Mouse (Mus musculus) cerebellum, postnatal 14 days (tissue): Measurements from ENCODE around the gene Kctd17.

Experiments
- DNase-seq, 2 experiments: peaks; one replicate each; pipeline ENCODE4 v3.0.0; 2021; ENCODE audit warnings: mixed read lengths in 2 of 2

The Kctd17 gene

GRCm38 (mm10) chr15:78449131-78449530 lies 20.8 kb downstream of the Kctd17 start:
- no peak for DNase-seq

DNA sequence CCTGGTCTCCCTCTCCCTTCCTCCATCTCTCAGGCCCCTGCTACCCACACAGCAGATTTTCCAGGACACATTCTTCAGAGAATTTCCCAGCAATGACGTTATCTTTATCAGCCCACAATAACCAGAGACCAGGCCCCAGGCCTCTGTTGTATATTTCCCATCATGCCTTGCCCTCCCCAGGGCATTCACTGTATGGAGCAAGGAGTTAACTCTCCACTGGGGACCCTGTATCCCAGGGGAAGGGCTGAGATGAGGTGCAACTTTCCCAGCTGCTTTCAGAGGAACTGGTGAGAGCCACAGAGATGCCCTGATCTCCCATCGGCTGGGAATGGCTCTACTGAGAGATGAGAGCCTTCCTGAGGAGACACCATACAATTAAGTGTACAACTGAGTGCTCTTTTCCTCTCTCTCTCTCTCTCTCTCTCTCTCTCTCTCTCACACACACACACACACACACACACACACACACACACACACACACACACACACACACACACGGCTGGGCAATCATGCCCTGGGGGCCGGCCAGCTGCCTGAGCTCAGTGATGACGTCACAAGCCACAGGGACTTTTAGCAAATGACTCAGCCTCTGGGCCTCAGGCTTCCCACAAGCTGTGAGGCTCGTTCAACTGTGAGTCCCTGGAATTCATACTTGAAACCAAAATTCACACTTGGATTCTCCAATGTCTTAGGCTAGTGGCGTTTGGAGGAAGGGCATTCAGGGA lies 21.5 kb downstream of the Kctd17 start:
- peak in 1 of 2 experiments; percentile 64 for DNase-seq

DNA sequence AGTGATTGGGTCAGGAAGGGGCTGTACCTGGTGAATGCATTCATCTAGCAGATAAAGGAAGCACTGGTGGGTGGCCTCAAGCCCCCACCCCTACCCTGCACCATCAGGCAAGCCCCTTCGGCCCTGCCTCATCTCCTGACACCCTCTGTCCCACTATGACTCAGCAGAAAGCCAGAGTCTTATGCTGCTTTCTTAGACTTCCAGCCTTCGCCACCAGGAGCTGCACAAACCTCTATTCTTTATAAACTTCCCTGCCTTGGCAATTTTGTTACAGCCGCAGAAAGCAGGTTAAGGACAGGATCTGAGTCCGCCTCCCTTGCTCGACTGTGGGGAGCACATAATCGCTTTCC lies 22.0 kb downstream of the Kctd17 start:
- DNase-seq, result no peak

DNA sequence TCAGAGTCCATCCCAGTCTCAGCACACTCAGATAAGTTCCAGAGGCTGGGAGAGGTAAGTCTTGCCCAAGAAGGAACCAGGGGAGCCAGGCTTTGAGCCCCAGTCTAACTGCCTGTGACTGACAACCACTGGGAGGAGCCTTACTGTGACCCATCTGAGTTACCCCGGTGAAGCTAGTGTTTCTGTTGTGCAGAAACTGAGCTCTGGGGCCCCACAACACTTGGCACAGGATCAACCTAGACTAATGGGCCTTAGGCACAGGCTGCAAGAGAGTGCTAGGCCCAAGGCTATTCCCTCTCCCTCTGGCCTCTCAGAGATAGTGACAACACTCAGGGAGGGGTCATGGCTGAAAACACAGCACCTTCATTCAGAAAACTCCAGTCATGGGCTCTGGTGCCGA lies 22.8 kb downstream of the Kctd17 start:
- DNase-seq, result no peak

DNA sequence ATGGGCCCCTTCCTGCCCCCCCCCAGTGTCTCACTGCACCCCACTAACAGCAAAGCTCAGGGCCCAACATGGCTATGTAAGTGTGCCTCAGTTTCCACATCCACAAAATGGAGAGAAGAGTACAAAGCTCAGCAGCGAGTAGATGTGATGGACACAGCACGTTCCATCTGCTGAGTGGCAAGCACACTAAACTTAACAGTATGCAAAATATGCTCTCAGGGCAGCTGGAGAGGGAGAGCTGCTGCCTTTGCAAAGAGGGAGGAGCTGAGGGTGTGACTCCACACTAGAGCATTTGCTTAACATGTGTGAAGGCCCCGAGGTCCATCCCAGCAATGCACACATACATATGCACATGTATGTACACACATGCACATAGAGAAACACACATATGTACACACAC lies 24.6 kb downstream of the Kctd17 start:
- no peak for DNase-seq

DNA sequence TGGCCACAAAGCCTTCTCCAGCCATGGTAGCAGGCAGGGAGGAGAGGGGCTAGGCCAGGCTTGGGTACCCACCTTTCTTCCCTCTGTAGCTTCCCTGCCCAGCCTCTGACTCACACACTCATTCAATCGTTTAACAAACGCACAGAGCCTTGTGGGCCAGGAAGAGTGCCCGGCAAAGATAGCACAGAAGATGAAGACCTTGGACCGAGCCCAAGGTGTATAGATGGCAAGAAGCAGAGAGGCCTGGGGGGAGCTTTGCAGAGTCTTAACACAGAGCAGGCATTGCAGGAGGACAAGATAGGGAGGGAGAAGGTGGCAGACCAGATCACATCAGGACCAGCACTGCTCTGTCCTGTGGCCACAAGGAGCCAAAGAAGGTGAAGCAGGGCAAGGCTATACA lies 26.8 kb downstream of the Kctd17 start:
- no peak for DNase-seq

DNA sequence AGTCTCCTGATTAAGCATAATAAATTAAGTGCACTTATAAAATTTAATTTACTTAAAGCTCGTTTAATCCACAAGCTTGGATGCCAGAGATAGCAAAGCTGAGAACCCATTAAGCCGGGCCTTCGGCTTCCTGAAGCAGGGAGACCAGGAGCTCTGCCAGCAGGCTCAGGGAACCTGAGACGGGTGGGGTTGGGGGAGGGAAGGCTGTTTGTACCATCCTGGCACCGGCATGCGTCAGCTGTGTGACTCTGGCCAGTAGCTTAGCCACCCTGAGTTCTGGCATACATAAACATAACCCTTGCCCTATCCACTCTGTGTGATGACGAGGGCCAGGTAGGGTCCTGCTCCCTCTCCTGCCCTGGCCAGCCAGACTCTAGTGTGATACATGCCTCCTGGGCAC lies 27.7 kb downstream of the Kctd17 start:
- DNase-seq, result peak; percentile 68 to 76

- DNase-seq, result no peak
Observed at GRCm38 (mm10) chr15:78457193-78457592, 28.8 kb downstream of the Kctd17 start.

- no peak for DNase-seq
Observed at GRCm38 (mm10) chr15:78462981-78463380, 34.6 kb downstream of the Kctd17 start.

DNA sequence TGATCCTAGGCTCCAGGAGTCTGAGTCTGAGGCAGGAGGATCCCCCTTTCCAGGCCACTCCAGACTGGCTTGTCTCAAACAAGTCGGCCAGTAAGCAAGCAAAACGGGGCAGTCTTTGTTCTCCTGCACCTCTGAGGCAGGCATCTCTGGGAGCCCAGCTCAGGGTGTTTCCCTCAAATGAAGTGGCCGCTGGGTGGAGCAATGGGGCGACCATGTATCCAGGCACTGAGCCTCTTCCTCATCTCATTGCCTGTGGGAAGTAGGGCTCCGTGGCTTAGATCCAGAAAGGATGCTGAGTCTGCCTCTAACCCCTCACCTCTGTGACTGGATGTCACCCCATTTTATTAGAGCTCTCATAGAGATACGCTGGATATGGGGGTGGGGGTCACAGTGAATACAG lies 38.4 kb downstream of the Kctd17 start:
- DNase-seq, result peak; percentile 46 to 53

DNA sequence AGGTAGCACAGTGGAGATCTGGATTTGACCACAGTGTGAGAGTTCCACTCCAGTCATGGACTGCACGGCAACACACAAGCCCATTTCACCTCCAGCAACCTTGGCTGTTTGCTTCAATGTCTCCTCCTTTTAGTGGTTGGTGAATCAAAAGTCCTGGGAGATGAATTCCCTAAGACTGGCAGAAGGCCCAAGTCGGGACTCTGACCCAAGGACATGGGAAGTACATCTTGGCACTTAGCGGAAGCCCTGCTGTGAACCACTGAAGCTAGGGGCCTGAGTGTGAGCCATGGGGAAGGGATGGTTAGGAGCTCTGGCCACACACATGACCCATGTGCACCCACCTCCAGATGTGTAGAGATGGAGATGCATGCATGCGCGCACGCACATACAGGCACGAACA lies 39.2 kb downstream of the Kctd17 start:
- peak; percentile 30 to 51 for DNase-seq

GRCm38 (mm10) chr15:78468379-78468937 lies 40.1 kb downstream of the Kctd17 start, which contains the start of gene Tmprss6:
Tmprss6 (minus strand) TSS chr15:78468634.
- DNase-seq, result no peak

GRCm38 (mm10) chr15:78470495-78471276 lies 42.3 kb downstream of the Kctd17 start:
- no peak for DNase-seq

GRCm38 (mm10) chr15:78471902-78472301 lies 43.5 kb downstream of the Kctd17 start:
- DNase-seq, result no peak

DNA sequence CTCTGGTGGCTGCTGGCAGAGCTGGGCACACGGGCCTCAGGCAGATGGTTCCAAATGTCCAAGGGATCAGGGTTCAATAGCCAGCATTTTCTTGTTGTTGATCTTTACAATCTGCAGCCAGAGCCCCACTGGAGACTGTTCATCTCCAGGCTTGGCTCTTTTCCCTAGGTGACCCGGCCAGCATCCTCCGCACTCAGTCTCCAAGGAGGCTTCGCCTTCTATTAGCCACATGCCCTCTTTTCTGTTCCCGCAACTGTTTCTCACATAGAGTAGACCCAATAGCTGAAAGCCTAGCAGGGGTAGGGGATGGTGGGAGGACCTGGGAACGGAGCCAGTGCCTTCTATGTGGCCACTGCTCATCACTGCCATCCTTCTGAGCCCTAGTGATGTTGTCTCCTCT lies 45.1 kb downstream of the Kctd17 start:
- peak in 1 of 2 experiments; percentile 62 for DNase-seq

DNA sequence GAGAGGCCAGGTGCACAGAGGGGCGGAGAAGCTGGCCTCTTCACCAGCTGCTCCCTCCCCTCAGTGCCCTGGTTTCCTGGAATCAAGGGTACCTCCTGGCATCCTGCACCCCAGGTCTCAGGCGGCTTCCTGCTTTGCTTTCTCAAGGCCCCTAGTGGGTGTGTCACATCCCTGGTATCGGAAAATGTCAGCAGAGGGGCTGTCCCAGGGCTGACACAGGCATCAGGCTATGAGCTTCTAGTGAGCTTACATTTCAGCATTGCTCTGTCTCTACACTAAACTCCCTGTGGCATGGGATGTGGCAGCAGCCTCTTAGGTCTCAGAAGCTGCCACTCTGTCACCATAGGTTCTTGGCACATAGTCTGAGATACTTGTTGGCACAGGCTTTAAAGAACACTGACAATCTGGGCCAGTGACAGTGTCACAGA lies 47.3 kb downstream of the Kctd17 start:
- peak in 1 of 2 experiments; percentile 50 for DNase-seq

GRCm38 (mm10) chr15:78476878-78477277 lies 48.5 kb downstream of the Kctd17 start:
- DNase-seq, result no peak

DNA sequence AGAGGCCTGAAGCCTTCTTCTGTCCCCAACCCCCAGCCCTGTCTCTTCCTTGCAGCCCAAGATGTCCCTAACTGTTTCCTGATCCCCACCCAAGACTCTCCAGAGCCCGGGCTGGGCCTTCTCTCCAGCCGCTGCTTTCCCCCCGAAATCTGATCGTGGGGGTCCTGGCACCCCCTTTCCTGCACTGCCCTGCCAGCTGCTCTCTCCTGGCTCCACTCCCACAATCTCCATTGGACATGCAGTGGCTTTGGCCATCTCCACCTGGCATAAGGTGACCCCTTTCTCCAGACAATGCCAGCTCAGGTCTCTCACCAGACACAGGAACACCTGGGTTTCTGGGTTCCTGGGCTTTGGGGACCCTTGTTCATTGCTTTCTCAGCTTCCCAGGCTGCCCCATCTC lies 49.7 kb downstream of the Kctd17 start:
- no peak for DNase-seq

DNA sequence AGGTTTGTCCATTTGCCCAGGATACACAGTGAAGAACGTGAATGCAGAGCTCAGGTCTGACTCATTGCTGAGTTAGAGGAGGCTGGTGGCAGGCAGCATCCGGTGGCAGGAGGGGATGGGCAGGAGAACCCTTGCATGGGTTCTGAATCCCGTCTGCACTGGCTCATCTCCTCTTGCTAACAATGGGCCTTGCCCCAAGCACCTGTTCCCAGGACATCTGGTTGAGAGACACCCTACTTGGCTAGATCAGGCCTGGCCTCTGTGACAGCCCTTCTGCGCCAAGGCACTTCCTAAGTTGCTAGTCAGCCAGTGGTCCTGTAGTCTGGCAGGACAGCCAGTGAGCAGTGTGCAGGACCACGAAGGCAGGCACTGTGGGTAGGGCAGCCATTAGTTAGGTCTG lies 51.1 kb downstream of the Kctd17 start:
- DNase-seq, result peak in 1 of 2 experiments; percentile 26

DNA sequence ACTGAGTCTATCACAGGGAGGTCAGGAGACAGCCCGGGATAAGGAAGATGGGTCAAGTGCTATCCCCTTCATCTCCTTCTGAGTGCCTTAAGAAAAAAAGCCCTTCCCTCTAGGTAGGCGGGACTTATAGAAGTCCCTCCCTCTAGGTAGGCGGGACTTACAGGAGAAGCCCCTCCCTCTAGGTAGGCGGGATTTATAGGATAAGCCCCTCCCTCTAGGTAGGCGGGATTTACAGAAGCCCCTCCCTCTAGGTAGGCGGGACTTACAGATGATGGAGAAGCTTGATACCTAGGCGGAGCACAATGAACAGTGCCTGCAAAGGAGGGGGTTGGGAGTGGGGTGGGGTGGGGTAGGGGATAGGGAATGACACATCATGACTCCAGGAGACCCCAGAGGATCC lies 51.7 kb downstream of the Kctd17 start:
- DNase-seq, result no peak

DNA sequence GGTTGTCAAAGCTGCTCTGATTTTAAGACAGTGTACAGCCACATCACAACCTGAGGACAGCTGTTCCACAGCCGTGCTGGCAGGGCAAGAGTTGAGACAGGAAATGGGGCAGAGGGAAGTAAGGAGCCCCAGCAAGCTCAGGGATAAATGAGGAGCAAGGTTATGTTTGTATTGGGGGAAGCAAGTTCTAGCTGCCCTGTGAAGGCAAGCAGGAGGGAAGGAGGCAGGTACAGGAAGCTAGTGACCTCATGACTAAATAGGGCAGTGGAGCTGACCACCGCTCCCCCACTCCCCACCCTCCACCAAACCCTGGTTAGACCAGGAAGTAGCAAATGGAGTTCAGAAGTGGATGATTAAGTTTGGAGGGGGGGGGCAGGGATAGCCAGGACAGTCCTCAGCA lies 52.6 kb downstream of the Kctd17 start:
- DNase-seq, result no peak

DNA sequence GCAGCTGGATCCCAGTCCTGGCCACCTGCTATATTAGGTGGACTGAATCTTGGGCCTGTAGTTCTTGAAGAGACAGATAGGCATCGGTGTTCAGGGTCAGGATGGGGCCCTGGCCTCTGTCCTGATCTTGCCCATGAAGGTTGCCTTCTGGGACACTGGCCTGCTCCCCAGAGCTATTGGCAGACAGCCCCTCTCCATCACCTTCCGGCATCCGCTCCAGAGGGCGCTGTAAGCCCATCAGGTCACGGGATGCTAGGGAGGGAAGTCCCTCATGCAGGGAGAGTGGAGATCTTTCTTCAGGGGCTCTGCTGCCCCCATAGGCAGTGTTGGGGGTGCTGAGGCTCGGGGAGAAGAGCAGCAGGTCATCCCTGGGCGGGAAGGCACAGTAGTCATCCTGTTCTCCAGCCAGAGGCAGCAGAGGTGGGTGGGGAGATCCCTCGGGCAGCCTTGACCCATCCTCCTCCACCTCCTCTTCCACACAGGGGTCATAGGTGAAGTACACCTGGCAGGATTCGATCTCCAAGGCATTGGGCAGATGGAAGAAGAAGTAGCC lies 53.2 kb downstream of the Kctd17 start:
- DNase-seq, result peak; percentile 38 to 52

DNA sequence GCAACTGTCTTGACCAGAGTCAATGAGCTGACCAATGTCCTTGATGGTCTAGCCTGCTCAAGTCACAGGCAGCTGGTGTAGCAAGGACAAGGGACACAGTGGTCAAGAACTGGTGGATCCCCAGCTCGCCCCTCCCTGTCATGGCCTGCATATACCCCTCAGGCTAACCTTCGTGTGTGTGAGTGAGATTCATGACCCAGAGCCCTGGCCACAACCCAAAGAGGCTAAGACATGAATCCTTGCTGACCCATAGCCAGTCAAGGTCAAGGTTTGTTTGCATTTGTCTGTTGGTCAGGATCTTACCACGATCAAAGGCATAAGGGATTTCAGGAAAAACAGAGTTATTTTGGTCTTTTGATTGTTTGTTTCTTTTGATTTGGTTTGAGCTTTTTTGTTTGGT lies 54.2 kb downstream of the Kctd17 start:
- peak in 1 of 2 experiments; percentile 30 for DNase-seq

DNA sequence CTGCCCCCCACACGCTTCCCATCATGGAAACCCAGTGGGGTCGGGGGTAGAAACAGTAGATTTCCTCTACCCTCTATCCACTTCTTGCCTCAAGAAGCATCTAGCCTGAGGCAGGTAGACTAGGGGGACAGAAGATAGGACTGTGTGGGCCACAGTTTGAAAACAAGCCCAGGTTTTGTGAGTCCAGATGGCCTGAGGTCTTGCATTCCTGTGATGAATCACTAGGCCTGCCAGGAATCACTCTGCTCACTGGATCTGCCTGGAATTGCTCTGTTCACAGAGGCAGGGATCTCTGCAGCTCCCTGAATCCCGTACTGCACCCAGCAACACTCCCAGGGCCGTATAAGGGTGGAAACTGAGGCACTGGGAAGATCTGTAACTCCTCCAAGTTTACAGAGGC lies 54.9 kb downstream of the Kctd17 start:
- DNase-seq, result peak; percentile 69 to 83
